Mouse (Mus musculus) neural tube, embryonic 11.5 days (tissue): ENCODE data around the gene Gm13279. TPM values are rescaled to one million over a fixed set of nuclear protein-coding genes. Genes with fewer than 3 reads are reported as not detected.
A peak's percentile ranks its signal among the peaks of the same experiment; 100 is the strongest.
"Not testable (repeated sequence)": the region's sequence is repeated elsewhere in the genome, so short reads cannot be mapped to it uniquely, and the experiment has no call there.

Experiments used
- ATAC-seq: fragments of 200-750 bp; cut with Nextera tagmentation; 2 replicates; pipeline ENCODE4 v1.8.0; 2017; ENCODE audit warnings: moderate number of reproducible peaks, mild to moderate bottlenecking, moderate TSS enrichment, moderate library complexity; ENCODE audit not compliant: insufficient read depth, low FRiP score, low TSS enrichment
- DNase-seq: peaks from one replicate; pipeline ENCODE4 v3.0.0-alpha.2; 2015; ENCODE audit warnings: low spot score
- H3K27ac ChIP-seq: fragments of 300-500 bp; sonication (generic); 2 replicates; pipeline ENCODE4 v1.5.1; 2014; ENCODE audit warnings: low read depth, mild to moderate bottlenecking, low read length
- H3K27me3 ChIP-seq: fragments of 300-500 bp; sonication (generic); 2 replicates; pipeline ENCODE4 v1.6.1; 2014; ENCODE audit warnings: mild to moderate bottlenecking, low read length, mixed read lengths; ENCODE audit not compliant: control insufficient read depth, insufficient read depth
- H3K36me3 ChIP-seq: fragments of 300-500 bp; sonication (generic); 2 replicates; pipeline ENCODE4 v1.6.1; 2014; ENCODE audit warnings: mild to moderate bottlenecking, low read length, moderate library complexity, mixed read lengths; ENCODE audit not compliant: control insufficient read depth, insufficient read depth
- H3K4me1 ChIP-seq: fragments of 300-500 bp; sonication (generic); 2 replicates; pipeline ENCODE4 v1.6.1; 2014; ENCODE audit warnings: low read length, mixed read lengths; ENCODE audit not compliant: control insufficient read depth, insufficient read depth
- H3K4me2 ChIP-seq: fragments of 300-500 bp; sonication (generic); 2 replicates; pipeline ENCODE4 v1.6.1; 2014; ENCODE audit warnings: low read depth, mild to moderate bottlenecking, moderate library complexity
- H3K4me3 ChIP-seq: fragments of 300-500 bp; sonication (generic); 2 replicates; pipeline ENCODE4 v1.5.1; 2014; ENCODE audit warnings: low read depth, low read length
- H3K9ac ChIP-seq: fragments of 300-500 bp; sonication (generic); 2 replicates; pipeline ENCODE4 v1.6.1; 2014; ENCODE audit warnings: mild to moderate bottlenecking, low read length
- H3K9me3 ChIP-seq: fragments of 300-500 bp; sonication (generic); 2 replicates; pipeline ENCODE4 v1.6.1; 2016; ENCODE audit warnings: low read length; ENCODE audit not compliant: control insufficient read depth
- WGBS: fragments of 180-500 bp; shearing (Covaris S2); extraction: QIAGEN DNeasy Blood & Tissue Kit; methylation state at CpG from one replicate; pipeline ENCODE4 v1.1.7; 2014; 5-methylcytosine and 5-hydroxymethylcytosine counted together
- polyA plus RNA-seq: library from polyadenylated mRNA; unstranded; fragments of >200 nt; fragmentation: Nextera tagmentation; extraction: Ambion mirVana; gene quantifications from 2 replicates; pipeline ENCODE4 v1.2.1, GENCODE M21; 2014

Gm13279 gene
- polyA plus RNA-seq, 1 experiment from 2014 or later, result not detected

DNA sequence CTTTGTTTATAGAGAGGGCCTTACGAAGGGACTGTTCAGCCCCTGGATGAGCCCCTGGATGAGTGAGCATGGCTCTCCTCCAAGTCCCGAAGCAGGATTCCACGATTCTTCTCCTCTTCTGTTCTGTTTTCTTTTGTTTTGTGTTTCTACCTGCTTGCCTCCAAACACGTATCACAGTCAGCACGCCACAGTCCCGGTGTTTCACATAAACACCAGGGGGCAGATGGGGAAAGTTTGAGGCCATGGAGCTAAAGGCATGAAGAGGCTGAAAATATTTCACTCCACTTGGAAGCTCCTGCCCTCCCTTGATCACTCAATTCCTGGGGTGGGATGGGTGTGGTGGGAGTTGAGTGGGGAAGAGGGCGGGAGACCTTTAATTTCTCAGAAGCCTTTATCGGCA is 35.4 kb upstream of the Gm13279 start:
- not testable (repeated sequence) for H3K9ac ChIP-seq, H3K27me3 ChIP-seq, H3K27ac ChIP-seq, H3K4me1 ChIP-seq, H3K4me3 ChIP-seq, H3K9me3 ChIP-seq, DNase-seq, H3K4me2 ChIP-seq, H3K36me3 ChIP-seq, ATAC-seq
- WGBS, result 78% methylated on average over 6 of the region's 8 CpGs

DNA sequence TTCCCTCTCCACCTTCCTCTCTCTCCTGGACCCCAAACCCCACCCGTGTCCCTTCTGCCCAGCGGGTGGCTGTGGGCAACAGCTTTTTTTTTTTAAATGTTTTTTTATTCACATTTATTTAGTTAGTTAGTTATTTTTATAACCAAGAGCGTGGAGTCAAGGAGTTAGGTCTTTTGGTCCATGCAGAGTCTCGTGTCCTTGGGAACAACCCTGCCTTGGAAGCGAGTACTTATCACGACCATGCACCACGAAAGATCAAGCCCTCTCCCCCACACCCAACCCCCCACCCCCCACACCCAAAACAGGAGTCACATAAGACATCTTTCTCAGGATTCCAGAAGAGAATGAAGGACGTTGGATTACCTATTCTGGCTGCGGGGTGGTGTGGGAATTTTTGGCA is 34.9 kb upstream of the Gm13279 start:
- not testable (repeated sequence) for H3K4me2 ChIP-seq, H3K4me3 ChIP-seq, ATAC-seq, H3K4me1 ChIP-seq, H3K27ac ChIP-seq, H3K9ac ChIP-seq, H3K9me3 ChIP-seq, H3K36me3 ChIP-seq, DNase-seq, H3K27me3 ChIP-seq
- 63% methylated on average over 9 of the region's 9 CpGs for WGBS

DNA sequence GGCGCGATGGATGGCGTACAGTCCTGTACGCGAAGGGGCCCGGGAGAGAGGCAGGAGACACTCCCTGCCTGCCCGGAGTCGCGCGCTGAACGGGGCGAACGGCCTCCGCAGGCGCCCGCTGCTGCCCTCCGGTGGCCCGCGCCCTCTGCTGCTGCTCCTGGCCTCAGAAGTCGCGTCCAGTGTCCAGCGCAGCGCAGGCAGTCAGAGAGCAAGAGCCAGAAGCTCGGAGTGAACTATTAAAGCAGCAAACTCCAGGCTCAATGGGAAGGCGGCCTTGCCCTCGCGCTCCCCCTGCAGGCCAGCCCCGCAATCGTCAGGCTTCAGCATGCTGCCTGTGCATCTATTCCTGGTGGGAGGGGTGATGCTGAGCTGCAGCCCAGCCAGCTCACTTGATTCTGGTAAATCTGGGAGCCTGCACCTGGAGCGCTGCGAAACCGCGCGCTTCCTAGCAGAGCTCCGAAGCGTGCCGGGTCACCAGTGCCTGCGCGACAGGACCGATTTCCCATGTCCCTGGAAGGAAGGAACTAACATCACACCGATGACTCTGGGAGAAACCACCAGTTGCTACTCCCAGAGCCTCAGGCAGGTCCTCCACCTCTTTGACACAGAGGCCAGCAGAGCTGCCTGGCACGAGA is 33.7 kb upstream of the Gm13279 start:
- not testable (repeated sequence) for H3K27me3 ChIP-seq, H3K4me3 ChIP-seq, H3K36me3 ChIP-seq, H3K9ac ChIP-seq, ATAC-seq, H3K27ac ChIP-seq, H3K4me1 ChIP-seq, H3K9me3 ChIP-seq
- 6% methylated on average over 22 of the region's 42 CpGs for WGBS
- peak; percentile 72 for DNase-seq
- peak overlapping the region; percentile 32; the same call in 1 of the 2 replicates for H3K4me2 ChIP-seq

DNA sequence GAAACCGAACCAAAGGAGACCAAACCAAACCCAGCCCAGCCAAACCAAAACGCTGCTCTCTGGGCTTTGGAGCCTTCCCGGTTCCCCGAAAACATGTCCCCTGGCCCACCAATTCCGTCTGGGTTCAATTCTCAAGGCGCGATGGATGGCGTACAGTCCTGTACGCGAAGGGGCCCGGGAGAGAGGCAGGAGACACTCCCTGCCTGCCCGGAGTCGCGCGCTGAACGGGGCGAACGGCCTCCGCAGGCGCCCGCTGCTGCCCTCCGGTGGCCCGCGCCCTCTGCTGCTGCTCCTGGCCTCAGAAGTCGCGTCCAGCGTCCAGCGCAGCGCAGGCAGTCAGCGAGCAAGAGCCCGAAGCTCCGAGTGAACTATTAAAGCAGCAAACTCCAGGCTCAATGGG is 23.7 kb upstream of the Gm13279 start, which contains the start of gene Gm13290:
TSS of gene Gm13290 (plus strand) at position 301 of the 400 bp plus-strand sequence.
- H3K27me3 ChIP-seq, H3K9me3 ChIP-seq, H3K4me1 ChIP-seq, ATAC-seq, DNase-seq, H3K4me3 ChIP-seq, H3K4me2 ChIP-seq, H3K9ac ChIP-seq, H3K27ac ChIP-seq, H3K36me3 ChIP-seq: not testable (repeated sequence)
- WGBS, result no CpG with 5 or more reads among the region's 32 CpGs

DNA sequence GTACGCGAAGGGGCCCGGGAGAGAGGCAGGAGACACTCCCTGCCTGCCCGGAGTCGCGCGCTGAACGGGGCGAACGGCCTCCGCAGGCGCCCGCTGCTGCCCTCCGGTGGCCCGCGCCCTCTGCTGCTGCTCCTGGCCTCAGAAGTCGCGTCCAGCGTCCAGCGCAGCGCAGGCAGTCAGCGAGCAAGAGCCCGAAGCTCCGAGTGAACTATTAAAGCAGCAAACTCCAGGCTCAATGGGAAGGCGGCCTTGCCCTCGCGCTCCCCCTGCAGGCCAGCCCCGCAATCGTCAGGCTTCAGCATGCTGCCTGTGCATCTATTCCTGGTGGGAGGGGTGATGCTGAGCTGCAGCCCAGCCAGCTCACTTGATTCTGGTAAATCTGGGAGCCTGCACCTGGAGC is 20.6 kb upstream of the Gm13279 start, which contains the start of gene Gm13289:
TSS of gene Gm13289 (plus strand) at position 301 of the 400 bp plus-strand sequence.
- not testable (repeated sequence) for H3K9ac ChIP-seq, H3K4me3 ChIP-seq, DNase-seq, H3K36me3 ChIP-seq, H3K4me1 ChIP-seq, H3K9me3 ChIP-seq, H3K4me2 ChIP-seq, H3K27me3 ChIP-seq, ATAC-seq, H3K27ac ChIP-seq
- no CpG with 5 or more reads among the region's 29 CpGs for WGBS

DNA sequence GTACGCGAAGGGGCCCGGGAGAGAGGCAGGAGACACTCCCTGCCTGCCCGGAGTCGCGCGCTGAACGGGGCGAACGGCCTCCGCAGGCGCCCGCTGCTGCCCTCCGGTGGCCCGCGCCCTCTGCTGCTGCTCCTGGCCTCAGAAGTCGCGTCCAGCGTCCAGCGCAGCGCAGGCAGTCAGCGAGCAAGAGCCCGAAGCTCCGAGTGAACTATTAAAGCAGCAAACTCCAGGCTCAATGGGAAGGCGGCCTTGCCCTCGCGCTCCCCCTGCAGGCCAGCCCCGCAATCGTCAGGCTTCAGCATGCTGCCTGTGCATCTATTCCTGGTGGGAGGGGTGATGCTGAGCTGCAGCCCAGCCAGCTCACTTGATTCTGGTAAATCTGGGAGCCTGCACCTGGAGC is 17.6 kb upstream of the Gm13279 start, which contains the start of gene Gm13272:
TSS of gene Gm13272 (plus strand) at position 301 of the 400 bp plus-strand sequence.
- ATAC-seq, H3K9me3 ChIP-seq, H3K27ac ChIP-seq, H3K36me3 ChIP-seq, H3K4me2 ChIP-seq, H3K9ac ChIP-seq, H3K4me3 ChIP-seq, H3K27me3 ChIP-seq, DNase-seq, H3K4me1 ChIP-seq: not testable (repeated sequence)
- WGBS, result no CpG with 5 or more reads among the region's 29 CpGs

DNA sequence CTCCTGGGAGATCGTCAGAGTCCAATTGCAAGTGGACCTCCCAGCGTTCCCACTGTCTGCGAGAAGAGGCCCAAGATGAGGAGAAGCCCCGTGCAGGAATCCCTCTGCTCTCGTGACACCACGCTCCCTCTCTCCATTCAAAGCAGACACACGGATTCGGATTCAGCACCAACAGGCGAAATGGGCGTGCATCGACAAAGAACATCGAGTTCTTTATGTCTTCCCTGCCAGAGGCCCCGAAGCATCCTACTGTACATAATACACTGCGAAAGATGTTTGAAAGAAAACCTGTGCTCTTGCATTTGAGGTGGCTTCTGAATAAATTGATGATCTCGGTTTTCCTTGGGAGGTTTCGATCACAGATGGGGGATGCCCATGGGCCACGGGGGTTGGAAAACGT is 16.9 kb upstream of the Gm13279 start:
- H3K27me3 ChIP-seq, H3K36me3 ChIP-seq, H3K4me3 ChIP-seq, H3K9ac ChIP-seq, H3K4me2 ChIP-seq, H3K27ac ChIP-seq, H3K9me3 ChIP-seq, DNase-seq, H3K4me1 ChIP-seq, ATAC-seq: not testable (repeated sequence)
- WGBS, result 55% methylated on average over 15 of the region's 18 CpGs

DNA sequence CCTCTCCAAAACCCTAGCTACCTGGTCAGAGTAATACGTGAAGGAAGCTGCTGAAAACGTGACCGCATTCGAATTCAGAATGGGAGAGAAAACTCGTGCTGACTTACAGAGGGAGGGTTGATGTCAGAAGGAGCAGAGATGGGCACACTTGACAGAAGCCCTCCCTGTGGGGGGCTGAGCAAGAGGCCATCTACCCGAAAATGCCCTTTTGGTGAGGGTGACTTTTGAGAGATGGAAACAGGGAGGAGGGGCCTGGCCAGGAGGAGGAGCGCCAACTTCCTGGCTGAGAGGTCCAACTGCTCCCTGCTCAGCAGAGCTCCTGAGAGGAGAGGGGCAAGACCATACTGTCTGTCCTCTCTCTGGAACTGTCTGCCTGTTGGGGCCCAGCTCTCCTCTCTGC is 15.4 kb upstream of the Gm13279 start, which contains the start of gene Ifnz:
TSS of gene Ifnz (plus strand) at position 301 of the 400 bp plus-strand sequence.
- H3K4me3 ChIP-seq, H3K27me3 ChIP-seq, H3K9me3 ChIP-seq, H3K9ac ChIP-seq, H3K4me1 ChIP-seq, DNase-seq, H3K4me2 ChIP-seq, H3K36me3 ChIP-seq, ATAC-seq, H3K27ac ChIP-seq: not testable (repeated sequence)
- 11% methylated on average over 3 of the region's 7 CpGs for WGBS

DNA sequence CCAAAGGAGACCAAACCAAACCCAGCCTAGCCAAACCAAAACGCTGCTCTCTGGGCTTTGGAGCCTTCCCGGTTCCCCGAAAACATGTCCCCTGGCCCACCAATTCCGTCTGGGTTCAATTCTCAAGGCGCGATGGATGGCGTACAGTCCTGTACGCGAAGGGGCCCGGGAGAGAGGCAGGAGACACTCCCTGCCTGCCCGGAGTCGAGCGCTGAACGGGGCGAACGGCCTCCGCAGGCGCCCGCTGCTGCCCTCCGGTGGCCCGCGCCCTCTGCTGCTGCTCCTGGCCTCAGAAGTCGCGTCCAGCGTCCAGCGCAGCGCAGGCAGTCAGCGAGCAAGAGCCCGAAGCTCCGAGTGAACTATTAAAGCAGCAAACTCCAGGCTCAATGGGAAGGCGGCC is 14.9 kb upstream of the Gm13279 start:
- H3K4me2 ChIP-seq, H3K4me1 ChIP-seq, H3K27ac ChIP-seq, H3K4me3 ChIP-seq, H3K27me3 ChIP-seq, ATAC-seq, DNase-seq, H3K36me3 ChIP-seq, H3K9me3 ChIP-seq, H3K9ac ChIP-seq: not testable (repeated sequence)
- WGBS, result no CpG with 5 or more reads among the region's 31 CpGs
